In genomic region chr9:43235336-43235735, GRCm38 (mm10) we compare ENCODE assay signal across 16 mouse cellular contexts. TPM values are rescaled to one million over a fixed set of nuclear protein-coding genes. Genes with fewer than 3 reads are reported as not detected.
A peak's percentile ranks its signal among the peaks of the same experiment; 100 is the strongest.
DNase-seq lines count a peak whose midpoint lies in the region; ATAC-seq and TF ChIP-seq lines count a peak whose summit lies in the region.
"Had no signal": no experiment of that assay in that cellular context is flagged by ENCODE, and none has a peak within 500 bp of the region (broad histone marks: within the 10 kb centered on the region; RNA-seq: fewer than 3 reads in every experiment).

No protein-coding gene starts in this region.

- H3K27me3 ChIP-seq in G1E (ENCODE audit: insufficient read depth, low read length) (no peaks in the 10 kb centered on the region), MEL (ENCODE audit: control insufficient read depth in 1 of 2, insufficient read depth in 2 of 2, low read length in 2 of 2) (no peaks in the 10 kb centered on the region)
- no peaks in the 10 kb centered on the region for H3K27me3 ChIP-seq in kidney, embryonic 15.5 days
- no peaks in the 10 kb centered on the region for H3K27me3 ChIP-seq in limb, embryonic 13.5 days
- peaks cover 27% of the 10 kb centered on the region for H3K27me3 ChIP-seq in midbrain, embryonic 15.5 days (replicated peaks)
- H3K27me3 ChIP-seq in hindbrain, embryonic 10.5 days (ENCODE audit: insufficient read depth, poor library complexity, severe bottlenecking): peaks cover 41% of the 10 kb centered on the region

- H3K4me3 ChIP-seq in G1E (ENCODE audit: low read depth, low read length): peak overlapping the region; percentile 56; the same call in 1 of the 2 replicates
- no peak overlapping the region for H3K4me3 ChIP-seq in MEL (ENCODE audit: control insufficient read depth in 1 of 2, insufficient read depth in 1 of 2, low read depth in 2 of 2, low read length in 2 of 2)
- no peak overlapping the region for H3K4me3 ChIP-seq in kidney, embryonic 15.5 days (replicated peaks)
- H3K4me3 ChIP-seq in limb, embryonic 13.5 days: no peak overlapping the region
- no peak overlapping the region for H3K4me3 ChIP-seq in midbrain, embryonic 15.5 days
- no peak overlapping the region for H3K4me3 ChIP-seq in hindbrain, embryonic 10.5 days
- H3K4me3 ChIP-seq: midbrain, embryonic 12.5 days had no signal

- H3K4me2 ChIP-seq in kidney, embryonic 15.5 days: no peak overlapping the region
- H3K4me2 ChIP-seq in limb, embryonic 13.5 days (replicated peaks): no peak overlapping the region
- no peak overlapping the region for H3K4me2 ChIP-seq in midbrain, embryonic 15.5 days
- H3K4me2 ChIP-seq: midbrain, embryonic 12.5 days had no signal

- peak overlapping the region; percentile 9; the same call in 1 of the 2 replicates for H3K9ac ChIP-seq in MEL (ENCODE audit: control insufficient read depth, low read depth, low read length, poor library complexity, severe bottlenecking)
- H3K9ac ChIP-seq in kidney, embryonic 15.5 days: no peak overlapping the region
- H3K9ac ChIP-seq in limb, embryonic 13.5 days: peak overlapping the region; percentile 35; the same call in 1 of the 2 replicates
- H3K9ac ChIP-seq in midbrain, embryonic 15.5 days: no peak overlapping the region
- H3K9ac ChIP-seq: midbrain, embryonic 12.5 days had no signal

- DNase-seq in G1E (ENCODE audit: low spot score): no peak
- DNase-seq in MEL (ENCODE audit: low read depth, low spot score): no peak
- no peak for DNase-seq in hindbrain, embryonic 10.5 days (ENCODE audit: low spot score)
- DNase-seq in Muller cell, postnatal 12 days (ENCODE audit: inconsistent ontology term): no peak
- DNase-seq: cerebellum, adult 18-20 months; embryo, embryonic 11 days; heart, postnatal 14 days; layer of hippocampus, adult 9-11 months; lung, postnatal 14 days; thymus, postnatal 4 days had no signal

- ATAC-seq in G1E (ENCODE audit: extremely low read depth, insufficient number of reproducible peaks, low FRiP score, poor library complexity, severe bottlenecking): no peak
- no peak for ATAC-seq in kidney, embryonic 15.5 days (replicated peaks; ENCODE audit: low FRiP score)
- no peak for ATAC-seq in limb, embryonic 13.5 days (ENCODE audit: low FRiP score, low read depth)
- no peak for ATAC-seq in midbrain, embryonic 15.5 days (replicated peaks)
- ATAC-seq: hindbrain, embryonic 16.5 days had no signal

- peaks cover 58% of the 10 kb centered on the region for H3K79me2 ChIP-seq in MEL (ENCODE audit: control insufficient read depth, insufficient read depth, low read length, poor library complexity)

- 60% methylated on average over 6 of the region's 6 CpGs for whole genome bisulfite sequencing in kidney, embryonic 15.5 days
- 86% methylated on average over 6 of the region's 6 CpGs for WGBS in limb, embryonic 13.5 days
- WGBS in midbrain, embryonic 15.5 days: 83% methylated on average over 6 of the region's 6 CpGs
- 85% methylated on average over 6 of the region's 6 CpGs for WGBS in hindbrain, embryonic 10.5 days

- TF ChIP-seq POLR2A in MEL (IDR thresholded peaks at IDR 0.05; ENCODE audit: control insufficient read depth in 1 of 2, insufficient read depth in 1 of 2, low read depth in 1 of 2, low read length in 2 of 2, poor library complexity in 1 of 2): no peak

- TF ChIP-seq RAD21 in MEL (IDR thresholded peaks at IDR 0.05; ENCODE audit: low read depth, low read length): no peak

- TF ChIP-seq EP300 in MEL (IDR thresholded peaks at IDR 0.05; ENCODE audit: low read depth in 1 of 2, low read length in 2 of 2): no peak

- no peak for TF ChIP-seq CTCF in G1E (IDR thresholded peaks at IDR 0.05; ENCODE audit: low read depth, low read length)
- no peak for TF ChIP-seq CTCF in MEL (IDR thresholded peaks at IDR 0.05 in 2 of 3, conservative IDR thresholded peaks at IDR 0.05 in 1 of 3; ENCODE audit: control insufficient read depth in 1 of 3, insufficient read depth in 1 of 3, low read depth in 2 of 3, low read length in 3 of 3, poor library complexity in 1 of 3, severe bottlenecking in 1 of 3)

- H3K9me3 ChIP-seq in G1E (replicated peaks) (no peaks in the 10 kb centered on the region; the same call in 1 of the 2 replicates), MEL (replicated peaks; ENCODE audit: insufficient read depth, low read length) (no peaks in the 10 kb centered on the region)
- H3K9me3 ChIP-seq in kidney, embryonic 15.5 days (replicated peaks): no peaks in the 10 kb centered on the region
- H3K9me3 ChIP-seq in limb, embryonic 13.5 days: no peaks in the 10 kb centered on the region
- no peaks in the 10 kb centered on the region for H3K9me3 ChIP-seq in midbrain, embryonic 15.5 days
- no peaks in the 10 kb centered on the region for H3K9me3 ChIP-seq in hindbrain, embryonic 10.5 days
- H3K9me3 ChIP-seq: midbrain, embryonic 12.5 days had no signal

- H3K27ac ChIP-seq in MEL (ENCODE audit: control insufficient read depth, low read depth, low read length): peak overlapping the region; percentile 86
- 0 out of 2 replicates have a peak overlapping the region, but pooled peaks have one; percentile 7 for H3K27ac ChIP-seq in kidney, embryonic 15.5 days
- no peak overlapping the region for H3K27ac ChIP-seq in limb, embryonic 13.5 days
- no peak overlapping the region for H3K27ac ChIP-seq in midbrain, embryonic 15.5 days
- no peak overlapping the region for H3K27ac ChIP-seq in hindbrain, embryonic 10.5 days
- H3K27ac ChIP-seq: midbrain, embryonic 12.5 days had no signal

- H3K4me1 ChIP-seq in G1E (ENCODE audit: insufficient read depth, low read depth, low read length) (peaks cover 83% of the 10 kb centered on the region), MEL (ENCODE audit: control insufficient read depth in 1 of 2, insufficient read depth in 2 of 2, low read length in 2 of 2) (peaks cover 15 to 60% of the 10 kb centered on the region in 2 experiments)
- peaks cover 95% of the 10 kb centered on the region for H3K4me1 ChIP-seq in kidney, embryonic 15.5 days
- peaks cover 84% of the 10 kb centered on the region for H3K4me1 ChIP-seq in limb, embryonic 13.5 days
- H3K4me1 ChIP-seq in midbrain, embryonic 15.5 days: peaks cover 18% of the 10 kb centered on the region
- peaks cover 83% of the 10 kb centered on the region for H3K4me1 ChIP-seq in hindbrain, embryonic 10.5 days (replicated peaks)

- H3K36me3 ChIP-seq in G1E (replicated peaks) (peaks cover 68% of the 10 kb centered on the region), MEL (ENCODE audit: control insufficient read depth in 1 of 2, insufficient read depth in 2 of 2, low read length in 2 of 2) (peaks cover 0 to 57% of the 10 kb centered on the region in 2 experiments; a peak in 3 of 4 replicates)
- H3K36me3 ChIP-seq in kidney, embryonic 15.5 days: peaks cover 5% of the 10 kb centered on the region; the same call in 1 of the 2 replicates
- H3K36me3 ChIP-seq in limb, embryonic 13.5 days: peaks cover 53% of the 10 kb centered on the region
- H3K36me3 ChIP-seq in midbrain, embryonic 15.5 days (replicated peaks): no peaks in the 10 kb centered on the region
- H3K36me3 ChIP-seq in hindbrain, embryonic 10.5 days: no peaks in the 10 kb centered on the region
- H3K36me3 ChIP-seq: midbrain, embryonic 12.5 days had no signal

TF ChIP-seq in MEL, 35 proteins besides CTCF, POLR2A, EP300 and RAD21:
- TF ChIP-seq NRF1 (IDR thresholded peaks at IDR 0.05; ENCODE audit: insufficient read depth, low read depth, low read length, poor library complexity, severe bottlenecking) (no peak), POLR2AphosphoS2 (IDR thresholded peaks at IDR 0.05; ENCODE audit: low read length) (no peak), TBP (IDR thresholded peaks at IDR 0.05; ENCODE audit: low read depth, low read length) (no peak), ETS1 (IDR thresholded peaks at IDR 0.05; ENCODE audit: low read depth, low read length) (no peak), SMC3 (IDR thresholded peaks at IDR 0.05; ENCODE audit: low read depth, low read length) (no peak), TAL1 (IDR thresholded peaks at IDR 0.05; ENCODE audit: low read length) (no peak), SIN3A (IDR thresholded peaks at IDR 0.05; ENCODE audit: low read length) (no peak), CHD2 (IDR thresholded peaks at IDR 0.05; ENCODE audit: low read length) (no peak), MAFK (IDR thresholded peaks at IDR 0.05; ENCODE audit: borderline replicate concordance, low read depth, low read length) (no peak), NELFE (IDR thresholded peaks at IDR 0.05; ENCODE audit: low read depth, low read length) (no peak), MYB (IDR thresholded peaks at IDR 0.05; ENCODE audit: low read depth, low read length) (no peak), CHD1 (IDR thresholded peaks at IDR 0.05; ENCODE audit: low read depth, low read length) (no peak), RCOR1 (IDR thresholded peaks at IDR 0.05; ENCODE audit: low read depth, low read length) (no peak), TCF12 (IDR thresholded peaks at IDR 0.05; ENCODE audit: low read depth, low read length) (no peak), KAT2A (conservative IDR thresholded peaks at IDR 0.05; ENCODE audit: low read depth, low read length) (no peak), ZMIZ1 (IDR thresholded peaks at IDR 0.05; ENCODE audit: low read depth, low read length) (no peak)

RNA-seq across cellular contexts. Expression of gene Oaf, which starts 4.4 kb away (rescaled TPM):
- total RNA-seq in G1E (2014; fragmentation: Nextera tagmentation) (15.2 and 29.5 TPM in 2 replicates), G1E (2017) (22.1 and 28.8 TPM in 2 replicates), MEL (2012; rRNA removed) (57.6 and 64.2 TPM in 2 replicates)
- polyA plus RNA-seq in G1E (2012) (24.2 and 26.9 TPM in 2 replicates), MEL (2012; ENCODE audit: insufficient read depth in 1 of 2, insufficient read length in 2 of 2, low read depth in 1 of 2, low replicate concordance in 2 of 2, missing spikeins in 1 of 2) (100 to 1,000 TPM in 1 of 2 experiments, not detected in 1; 137 TPM)
- polyA plus RNA-seq in kidney, embryonic 15.5 days (2015; fragmentation: Nextera tagmentation; extraction: Ambion mirVana): 53.9 and 59.5 TPM in 2 replicates
- 103 and 106 TPM in 2 replicates for polyA plus RNA-seq in limb, embryonic 13.5 days (2015; fragmentation: Nextera tagmentation; extraction: Ambion mirVana)
- 5.1 and 6.4 TPM in 2 replicates for polyA plus RNA-seq in midbrain, embryonic 15.5 days (2015; fragmentation: Nextera tagmentation; extraction: Ambion mirVana)
- polyA plus RNA-seq in hindbrain, embryonic 10.5 days (2016; fragmentation: Nextera tagmentation; extraction: Ambion mirVana): 34.9 and 43.0 TPM in 2 replicates
- total RNA-seq: CH12.LX had no signal

RNA-seq across cellular contexts. Expression of gene Pou2f3, which starts 25.2 kb away (rescaled TPM):
- total RNA-seq in G1E (2014; fragmentation: Nextera tagmentation) (not detected in 2 replicates), G1E (2017) (0.05 TPM in 1 of 2 replicates, not detected in the other), MEL (2012; rRNA removed) (not detected in 2 replicates)
- polyA plus RNA-seq in G1E (2012) (not detected in 2 replicates), MEL (2012; ENCODE audit: insufficient read depth in 1 of 2, insufficient read length in 2 of 2, low read depth in 1 of 2, low replicate concordance in 2 of 2, missing spikeins in 1 of 2) (not detected)
- 0.17 TPM in 1 of 2 replicates, not detected in the other for polyA plus RNA-seq in kidney, embryonic 15.5 days (2015; fragmentation: Nextera tagmentation; extraction: Ambion mirVana)
- polyA plus RNA-seq in limb, embryonic 13.5 days (2015; fragmentation: Nextera tagmentation; extraction: Ambion mirVana): 0.74 and 1.1 TPM in 2 replicates
- 0.08 and 0.14 TPM in 2 replicates for polyA plus RNA-seq in midbrain, embryonic 15.5 days (2015; fragmentation: Nextera tagmentation; extraction: Ambion mirVana)
- 0.09 TPM in 1 of 2 replicates, not detected in the other for polyA plus RNA-seq in hindbrain, embryonic 10.5 days (2016; fragmentation: Nextera tagmentation; extraction: Ambion mirVana)
- total RNA-seq: heart, postnatal 14 days had no signal
- polyA plus RNA-seq: midbrain, embryonic 12.5 days had no signal

Comparison
In these comparisons a context has a peak if more than half of its experiments do, and no peak if none do; other contexts are left out.
1. H3K27ac ChIP-seq: peak in MEL (single experiment) and kidney, embryonic 15.5 days (single experiment); none in limb, embryonic 13.5 days (single experiment), midbrain, embryonic 15.5 days (single experiment) and hindbrain, embryonic 10.5 days (single experiment).
2. H3K9ac ChIP-seq: peak in MEL (single experiment) and limb, embryonic 13.5 days (single experiment); none in kidney, embryonic 15.5 days (single experiment) and midbrain, embryonic 15.5 days (single experiment).